Mouse (Mus musculus): Measurements from ENCODE around the gene Kdelr1. TPM values are rescaled to one million over a fixed set of nuclear protein-coding genes. Genes with fewer than 3 reads are reported as not detected.
"Not testable (repeated sequence)": the region's sequence is repeated elsewhere in the genome, so short reads cannot be mapped to it uniquely, and the experiment has no call there.

Kdelr1 gene
- polyA plus RNA-seq, 1 experiment from 2014 or later, result 96.4 TPM

DNA sequence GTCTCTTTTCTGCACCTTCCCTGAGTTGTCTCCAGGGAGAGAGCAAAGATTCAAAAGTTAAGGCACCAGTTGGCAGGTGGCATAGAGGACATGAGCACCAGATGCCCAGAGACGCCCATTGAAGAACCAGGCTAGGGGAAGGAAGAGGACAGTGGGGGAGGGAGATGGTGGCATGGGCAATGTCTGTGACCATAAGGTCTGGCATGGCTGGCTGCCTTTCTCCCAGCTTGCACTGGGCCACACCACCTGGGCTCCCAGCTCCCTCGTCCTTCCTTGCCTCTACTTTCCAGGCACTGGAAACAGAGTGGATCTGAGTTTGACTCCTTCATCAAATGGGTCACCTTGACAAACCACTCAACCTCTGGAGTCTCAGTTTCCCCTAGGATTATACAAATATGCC, 20.1 kb downstream of the Kdelr1 start:
- H3K4me2 ChIP-seq (replicated peaks; ENCODE audit: low read depth, low read length), result no peak overlapping the region
- H3K4me3 ChIP-seq (ENCODE audit: low read length), result no peak overlapping the region
- no peaks in the 10 kb centered on the region for H3K27me3 ChIP-seq (ENCODE audit: insufficient read depth, low read length)
- WGBS, result 77% methylated on average over 2 of the region's 2 CpGs
- ATAC-seq (ENCODE audit: low FRiP score, low TSS enrichment), result no peak
- H3K27ac ChIP-seq (ENCODE audit: low read length), result no peak overlapping the region
- H3K4me1 ChIP-seq (ENCODE audit: insufficient read depth, low read length), result peaks cover 1% of the 10 kb centered on the region
- H3K36me3 ChIP-seq (ENCODE audit: insufficient read depth, low read length), result no peaks in the 10 kb centered on the region
- no peak overlapping the region for H3K9ac ChIP-seq (replicated peaks; ENCODE audit: low read length)
- no peaks in the 10 kb centered on the region for H3K9me3 ChIP-seq (ENCODE audit: low read length)

- Histone ChIP-seq H3K9ac (replicated peaks; ENCODE audit: low read length) (peak overlapping the region; percentile 42; the same call in 1 of the 2 replicates), H3K27me3 (ENCODE audit: insufficient read depth, low read length) (no peaks in the 10 kb centered on the region), H3K9me3 (ENCODE audit: low read length) (no peaks in the 10 kb centered on the region), H3K27ac (ENCODE audit: low read length) (peak overlapping the region; percentile 57; the same call in 1 of the 2 replicates), H3K36me3 (ENCODE audit: insufficient read depth, low read length) (no peaks in the 10 kb centered on the region), H3K4me3 (ENCODE audit: low read length) (peak overlapping the region; percentile 58), H3K4me1 (ENCODE audit: insufficient read depth, low read length) (peaks cover 6% of the 10 kb centered on the region), H3K4me2 (replicated peaks; ENCODE audit: low read depth, low read length) (peak overlapping the region; percentile 83)
- WGBS, result 74% methylated on average over 6 of the region's 6 CpGs
- peak; percentile 26 for ATAC-seq (ENCODE audit: low FRiP score, low TSS enrichment)
Measured at GRCm38 (mm10) chr7:45895931-45896516, 23.5 kb downstream of the Kdelr1 start.

- H3K4me3 ChIP-seq (ENCODE audit: low read length), result peak within 1 kb of the TSS; percentile 58
- peak within 1 kb of the TSS; percentile 88 for H3K27ac ChIP-seq (ENCODE audit: low read length)
- H3K27me3 ChIP-seq (ENCODE audit: insufficient read depth, low read length), result no peaks in the 10 kb centered on the region
- WGBS, result under 1% methylated on average over 40 of the region's 40 CpGs
- H3K9ac ChIP-seq (replicated peaks; ENCODE audit: low read length), result peak within 1 kb of the TSS; percentile 76
- ATAC-seq (ENCODE audit: low FRiP score, low TSS enrichment), result peak; percentile 89
- H3K36me3 ChIP-seq (ENCODE audit: insufficient read depth, low read length), result no peaks in the 10 kb centered on the region
- peaks cover 6% of the 10 kb centered on the region for H3K4me1 ChIP-seq (ENCODE audit: insufficient read depth, low read length)
- H3K4me2 ChIP-seq (replicated peaks; ENCODE audit: low read depth, low read length), result peak within 1 kb of the TSS; percentile 83
- H3K9me3 ChIP-seq (ENCODE audit: low read length), result no peaks in the 10 kb centered on the region
Measured at GRCm38 (mm10) chr7:45896517-45897257, 24.1 kb downstream of the Kdelr1 start, which contains the start of the genes Syngr4 and Tmem143. Syngr4 (minus strand) TSS chr7:45896714. Tmem143 (plus strand) TSS chr7:45896941.

GRCm38 (mm10) chr7:45897258-45897757, 24.7 kb downstream of the Kdelr1 start:
- H3K27me3 ChIP-seq (ENCODE audit: insufficient read depth, low read length), result no peaks in the 10 kb centered on the region
- peak; percentile 75 for ATAC-seq (ENCODE audit: low FRiP score, low TSS enrichment)
- peak overlapping the region; percentile 76 for H3K9ac ChIP-seq (replicated peaks; ENCODE audit: low read length)
- 1% methylated on average over 19 of the region's 19 CpGs for WGBS
- H3K4me3 ChIP-seq (ENCODE audit: low read length), result peak overlapping the region; percentile 58
- peak overlapping the region; percentile 83 for H3K4me2 ChIP-seq (replicated peaks; ENCODE audit: low read depth, low read length)
- no peaks in the 10 kb centered on the region for H3K36me3 ChIP-seq (ENCODE audit: insufficient read depth, low read length)
- peaks cover 6% of the 10 kb centered on the region for H3K4me1 ChIP-seq (ENCODE audit: insufficient read depth, low read length)
- H3K27ac ChIP-seq (ENCODE audit: low read length), result peak overlapping the region; percentile 88
- H3K9me3 ChIP-seq (ENCODE audit: low read length), result no peaks in the 10 kb centered on the region

- WGBS, result 50% methylated on average over 4 of the region's 4 CpGs
- Histone ChIP-seq H3K4me2 (replicated peaks; ENCODE audit: low read depth, low read length) (peak overlapping the region; percentile 83), H3K27ac (ENCODE audit: low read length) (peak overlapping the region; percentile 88; the same call in 1 of the 2 replicates), H3K9ac (replicated peaks; ENCODE audit: low read length) (peak overlapping the region; percentile 76; the same call in 1 of the 2 replicates)
- not testable (repeated sequence) for H3K4me3 ChIP-seq (ENCODE audit: low read length); ATAC-seq (ENCODE audit: low FRiP score, low TSS enrichment); H3K4me1 ChIP-seq (ENCODE audit: insufficient read depth, low read length); H3K27me3 ChIP-seq (ENCODE audit: insufficient read depth, low read length); H3K9me3 ChIP-seq (ENCODE audit: low read length); H3K36me3 ChIP-seq (ENCODE audit: insufficient read depth, low read length)
Measured at GRCm38 (mm10) chr7:45898125-45898524, 25.6 kb downstream of the Kdelr1 start.

- Histone ChIP-seq H3K4me2 (replicated peaks; ENCODE audit: low read depth, low read length) (no peak overlapping the region), H3K36me3 (ENCODE audit: insufficient read depth, low read length) (no peaks in the 10 kb centered on the region), H3K27ac (ENCODE audit: low read length) (no peak overlapping the region), H3K9me3 (ENCODE audit: low read length) (no peaks in the 10 kb centered on the region), H3K4me1 (ENCODE audit: insufficient read depth, low read length) (peaks cover 6% of the 10 kb centered on the region), H3K9ac (replicated peaks; ENCODE audit: low read length) (no peak overlapping the region), H3K27me3 (ENCODE audit: insufficient read depth, low read length) (no peaks in the 10 kb centered on the region), H3K4me3 (ENCODE audit: low read length) (no peak overlapping the region)
- 56% methylated on average over 5 of the region's 5 CpGs for WGBS
- no peak for ATAC-seq (ENCODE audit: low FRiP score, low TSS enrichment)
Measured at GRCm38 (mm10) chr7:45901562-45901961, 29.0 kb downstream of the Kdelr1 start.

GRCm38 (mm10) chr7:45902481-45903002, 30.0 kb downstream of the Kdelr1 start:
- Histone ChIP-seq H3K4me3 (ENCODE audit: low read length) (no peak overlapping the region), H3K4me2 (replicated peaks; ENCODE audit: low read depth, low read length) (no peak overlapping the region), H3K4me1 (ENCODE audit: insufficient read depth, low read length) (peaks cover 5% of the 10 kb centered on the region), H3K9me3 (ENCODE audit: low read length) (no peaks in the 10 kb centered on the region), H3K36me3 (ENCODE audit: insufficient read depth, low read length) (no peaks in the 10 kb centered on the region), H3K27ac (ENCODE audit: low read length) (no peak overlapping the region), H3K27me3 (ENCODE audit: insufficient read depth, low read length) (no peaks in the 10 kb centered on the region), H3K9ac (replicated peaks; ENCODE audit: low read length) (no peak overlapping the region)
- no peak for ATAC-seq (ENCODE audit: low FRiP score, low TSS enrichment)
- 69% methylated on average over 12 of the region's 12 CpGs for WGBS

- Histone ChIP-seq H3K27ac (ENCODE audit: low read length) (no peak overlapping the region), H3K4me3 (ENCODE audit: low read length) (no peak overlapping the region), H3K27me3 (ENCODE audit: insufficient read depth, low read length) (no peaks in the 10 kb centered on the region), H3K9me3 (ENCODE audit: low read length) (no peaks in the 10 kb centered on the region), H3K4me1 (ENCODE audit: insufficient read depth, low read length) (no peaks in the 10 kb centered on the region), H3K36me3 (ENCODE audit: insufficient read depth, low read length) (peaks cover 16% of the 10 kb centered on the region), H3K9ac (replicated peaks; ENCODE audit: low read length) (no peak overlapping the region), H3K4me2 (replicated peaks; ENCODE audit: low read depth, low read length) (no peak overlapping the region)
- no peak for ATAC-seq (ENCODE audit: low FRiP score, low TSS enrichment)
- WGBS, result 84% methylated on average over 9 of the region's 9 CpGs
Measured at GRCm38 (mm10) chr7:45906622-45907021, 34.0 kb downstream of the Kdelr1 start.

DNA sequence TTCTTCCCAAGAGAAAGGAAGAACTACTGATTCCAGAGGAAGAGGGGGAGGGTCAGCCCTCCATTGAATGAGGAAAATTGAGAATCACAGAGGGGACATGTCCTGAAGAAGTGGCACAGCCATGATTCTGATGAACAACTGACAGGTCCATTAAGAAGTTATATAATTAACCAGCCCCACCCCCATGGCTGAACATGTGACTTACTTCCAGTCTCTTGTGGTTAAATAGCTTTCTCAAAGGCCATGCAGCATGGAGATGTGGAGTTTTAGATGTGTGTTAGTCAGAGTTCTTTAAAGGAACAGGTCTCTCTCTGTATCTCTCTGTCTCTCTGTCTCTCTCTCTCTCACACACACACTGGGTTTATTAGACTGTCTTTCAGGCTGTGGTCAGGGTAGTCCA, 35.8 kb downstream of the Kdelr1 start:
- no peak for ATAC-seq (ENCODE audit: low FRiP score, low TSS enrichment)
- no peaks in the 10 kb centered on the region for H3K9me3 ChIP-seq (ENCODE audit: low read length)
- no peak overlapping the region for H3K4me3 ChIP-seq (ENCODE audit: low read length)
- no peak overlapping the region for H3K27ac ChIP-seq (ENCODE audit: low read length)
- no peaks in the 10 kb centered on the region for H3K27me3 ChIP-seq (ENCODE audit: insufficient read depth, low read length)
- no peaks in the 10 kb centered on the region for H3K4me1 ChIP-seq (ENCODE audit: insufficient read depth, low read length)
- peaks cover 16% of the 10 kb centered on the region for H3K36me3 ChIP-seq (ENCODE audit: insufficient read depth, low read length)
- H3K9ac ChIP-seq (replicated peaks; ENCODE audit: low read length), result no peak overlapping the region
- H3K4me2 ChIP-seq (replicated peaks; ENCODE audit: low read depth, low read length), result no peak overlapping the region

- Histone ChIP-seq H3K9me3 (ENCODE audit: low read length) (no peaks in the 10 kb centered on the region), H3K27ac (ENCODE audit: low read length) (no peak overlapping the region), H3K4me1 (ENCODE audit: insufficient read depth, low read length) (no peaks in the 10 kb centered on the region), H3K36me3 (ENCODE audit: insufficient read depth, low read length) (peaks cover 16% of the 10 kb centered on the region), H3K4me2 (replicated peaks; ENCODE audit: low read depth, low read length) (no peak overlapping the region), H3K4me3 (ENCODE audit: low read length) (no peak overlapping the region), H3K27me3 (ENCODE audit: insufficient read depth, low read length) (no peaks in the 10 kb centered on the region), H3K9ac (replicated peaks; ENCODE audit: low read length) (no peak overlapping the region)
- WGBS, result 95% methylated on average over 16 of the region's 16 CpGs
- ATAC-seq (ENCODE audit: low FRiP score, low TSS enrichment), result no peak
Measured at GRCm38 (mm10) chr7:45909145-45909544, 36.6 kb downstream of the Kdelr1 start.

All from kidney, embryonic 16.5 days (tissue).